Mouse (Mus musculus): ENCODE results near the gene Timmdc1. TPM values are rescaled to one million over a fixed set of nuclear protein-coding genes. Genes with fewer than 3 reads are reported as not detected.

Gene Timmdc1
- polyA plus RNA-seq, 1 experiment from 2014 or later = 11.8 TPM

- H3K4me3 ChIP-seq (ENCODE audit: low read depth, low read length) = no peak overlapping the region
- H3K27me3 ChIP-seq (replicated peaks; ENCODE audit: control insufficient read depth, insufficient read depth, low read length) = no peaks in the 10 kb centered on the region
- no peak overlapping the region for H3K27ac ChIP-seq (ENCODE audit: low read depth, low read length)
- no peak overlapping the region for H3K4me2 ChIP-seq (replicated peaks; ENCODE audit: low read depth)
- no peak for ATAC-seq
- H3K4me1 ChIP-seq (replicated peaks; ENCODE audit: control insufficient read depth, insufficient read depth, low read length) = no peaks in the 10 kb centered on the region
- H3K36me3 ChIP-seq (ENCODE audit: control insufficient read depth, insufficient read depth) = peaks cover 16% of the 10 kb centered on the region
- no peak for TF ChIP-seq CTCF (IDR thresholded peaks at IDR 0.05; ENCODE audit: low read depth)
- H3K9ac ChIP-seq (ENCODE audit: low read depth, low read length) = no peak overlapping the region
- no peaks in the 10 kb centered on the region for H3K9me3 ChIP-seq (ENCODE audit: control insufficient read depth)
- WGBS = 81% methylated on average over 13 of the region's 13 CpGs
Measured at GRCm38 (mm10) chr16:38538716-38539380, 16.4 kb upstream of the Timmdc1 start.

- H3K27ac ChIP-seq (ENCODE audit: low read depth, low read length) = no peak overlapping the region
- ATAC-seq = peak; percentile 38; the same call in 1 of the 2 replicates
- no peaks in the 10 kb centered on the region for H3K9me3 ChIP-seq (ENCODE audit: control insufficient read depth)
- no peaks in the 10 kb centered on the region for H3K4me1 ChIP-seq (replicated peaks; ENCODE audit: control insufficient read depth, insufficient read depth, low read length)
- H3K36me3 ChIP-seq (ENCODE audit: control insufficient read depth, insufficient read depth) = peaks cover 21% of the 10 kb centered on the region
- H3K9ac ChIP-seq (ENCODE audit: low read depth, low read length) = no peak overlapping the region
- 41% methylated on average over 8 of the region's 8 CpGs for WGBS
- peak; percentile 91 for TF ChIP-seq CTCF (IDR thresholded peaks at IDR 0.05; ENCODE audit: low read depth)
- H3K4me2 ChIP-seq (replicated peaks; ENCODE audit: low read depth) = no peak overlapping the region
- no peak overlapping the region for H3K4me3 ChIP-seq (ENCODE audit: low read depth, low read length)
- no peaks in the 10 kb centered on the region for H3K27me3 ChIP-seq (replicated peaks; ENCODE audit: control insufficient read depth, insufficient read depth, low read length)
Measured at GRCm38 (mm10) chr16:38536544-38537146, 14.2 kb upstream of the Timmdc1 start.

- WGBS = 85% methylated on average over 6 of the region's 6 CpGs
- ATAC-seq = no peak
- TF ChIP-seq CTCF (IDR thresholded peaks at IDR 0.05; ENCODE audit: low read depth) = no peak
- no peak overlapping the region for H3K9ac ChIP-seq (ENCODE audit: low read depth, low read length)
- peaks cover 37% of the 10 kb centered on the region for H3K36me3 ChIP-seq (ENCODE audit: control insufficient read depth, insufficient read depth)
- no peaks in the 10 kb centered on the region for H3K4me1 ChIP-seq (replicated peaks; ENCODE audit: control insufficient read depth, insufficient read depth, low read length)
- H3K27me3 ChIP-seq (replicated peaks; ENCODE audit: control insufficient read depth, insufficient read depth, low read length) = no peaks in the 10 kb centered on the region
- no peak overlapping the region for H3K4me3 ChIP-seq (ENCODE audit: low read depth, low read length)
- H3K9me3 ChIP-seq (ENCODE audit: control insufficient read depth) = no peaks in the 10 kb centered on the region
- no peak overlapping the region for H3K4me2 ChIP-seq (replicated peaks; ENCODE audit: low read depth)
- H3K27ac ChIP-seq (ENCODE audit: low read depth, low read length) = no peak overlapping the region
Measured at GRCm38 (mm10) chr16:38526264-38526663, 3.8 kb upstream of the Timmdc1 start.

- peak overlapping the region; percentile 76 for H3K4me3 ChIP-seq (ENCODE audit: low read depth, low read length)
- H3K4me1 ChIP-seq (replicated peaks; ENCODE audit: control insufficient read depth, insufficient read depth, low read length) = no peaks in the 10 kb centered on the region
- peak overlapping the region; percentile 66 for H3K4me2 ChIP-seq (replicated peaks; ENCODE audit: low read depth)
- no peak for TF ChIP-seq CTCF (IDR thresholded peaks at IDR 0.05; ENCODE audit: low read depth)
- no peak overlapping the region for H3K27ac ChIP-seq (ENCODE audit: low read depth, low read length)
- H3K9ac ChIP-seq (ENCODE audit: low read depth, low read length) = peak overlapping the region; percentile 78
- peaks cover 21% of the 10 kb centered on the region for H3K36me3 ChIP-seq (ENCODE audit: control insufficient read depth, insufficient read depth)
- no peaks in the 10 kb centered on the region for H3K9me3 ChIP-seq (ENCODE audit: control insufficient read depth)
- no peaks in the 10 kb centered on the region for H3K27me3 ChIP-seq (replicated peaks; ENCODE audit: control insufficient read depth, insufficient read depth, low read length)
- 19% methylated on average over 8 of the region's 8 CpGs for WGBS
- no peak for ATAC-seq
Measured at GRCm38 (mm10) chr16:38521211-38521987, 1.1 kb downstream of the Timmdc1 start.

- no peak overlapping the region for H3K9ac ChIP-seq (ENCODE audit: low read depth, low read length)
- H3K4me2 ChIP-seq (replicated peaks; ENCODE audit: low read depth) = no peak overlapping the region
- no peaks in the 10 kb centered on the region for H3K9me3 ChIP-seq (ENCODE audit: control insufficient read depth)
- WGBS = 100% methylated on average over 2 of the region's 2 CpGs
- ATAC-seq = no peak
- no peaks in the 10 kb centered on the region for H3K4me1 ChIP-seq (replicated peaks; ENCODE audit: control insufficient read depth, insufficient read depth, low read length)
- no peaks in the 10 kb centered on the region for H3K27me3 ChIP-seq (replicated peaks; ENCODE audit: control insufficient read depth, insufficient read depth, low read length)
- H3K4me3 ChIP-seq (ENCODE audit: low read depth, low read length) = no peak overlapping the region
- no peak overlapping the region for H3K27ac ChIP-seq (ENCODE audit: low read depth, low read length)
- no peak for TF ChIP-seq CTCF (IDR thresholded peaks at IDR 0.05; ENCODE audit: low read depth)
- H3K36me3 ChIP-seq (ENCODE audit: control insufficient read depth, insufficient read depth) = peaks cover 21% of the 10 kb centered on the region
Measured at GRCm38 (mm10) chr16:38519140-38519539, 3.3 kb downstream of the Timmdc1 start.

GRCm38 (mm10) chr16:38510846-38511245 is 11.6 kb downstream of the Timmdc1 start:
- no peaks in the 10 kb centered on the region for H3K4me1 ChIP-seq (replicated peaks; ENCODE audit: control insufficient read depth, insufficient read depth, low read length)
- no peak for ATAC-seq
- 89% methylated on average over 2 of the region's 2 CpGs for WGBS

More at GRCm38 (mm10) chr16:38510846-38511245, 11.6 kb downstream of the Timmdc1 start:
- Histone ChIP-seq H3K27me3 (replicated peaks; ENCODE audit: control insufficient read depth, insufficient read depth, low read length) (no peaks in the 10 kb centered on the region), H3K36me3 (ENCODE audit: control insufficient read depth, insufficient read depth) (peaks cover 54% of the 10 kb centered on the region), H3K9ac (ENCODE audit: low read depth, low read length) (no peak overlapping the region), H3K4me2 (replicated peaks; ENCODE audit: low read depth) (no peak overlapping the region), H3K9me3 (ENCODE audit: control insufficient read depth) (no peaks in the 10 kb centered on the region), H3K4me3 (ENCODE audit: low read depth, low read length) (no peak overlapping the region), H3K27ac (ENCODE audit: low read depth, low read length) (no peak overlapping the region)
- no peak for TF ChIP-seq CTCF (IDR thresholded peaks at IDR 0.05; ENCODE audit: low read depth)
